Mouse (Mus musculus) megakaryocyte, embryonic 14.5 days (primary cell): ENCODE results near the gene Aco1.

ENCODE experiments used
- FLI1 ChIP-seq: IDR thresholded peaks from 2 replicates; pipeline ENCODE4 v1.6.1; 2012; ENCODE audit warnings: low read length, inconsistent platforms, mixed read lengths
- GATA1 ChIP-seq: IDR thresholded peaks from 3 replicates; pipeline ENCODE4 v1.6.1; 2012; ENCODE audit warnings: mixed read lengths, low read length, inconsistent platforms, borderline replicate concordance

DNA sequence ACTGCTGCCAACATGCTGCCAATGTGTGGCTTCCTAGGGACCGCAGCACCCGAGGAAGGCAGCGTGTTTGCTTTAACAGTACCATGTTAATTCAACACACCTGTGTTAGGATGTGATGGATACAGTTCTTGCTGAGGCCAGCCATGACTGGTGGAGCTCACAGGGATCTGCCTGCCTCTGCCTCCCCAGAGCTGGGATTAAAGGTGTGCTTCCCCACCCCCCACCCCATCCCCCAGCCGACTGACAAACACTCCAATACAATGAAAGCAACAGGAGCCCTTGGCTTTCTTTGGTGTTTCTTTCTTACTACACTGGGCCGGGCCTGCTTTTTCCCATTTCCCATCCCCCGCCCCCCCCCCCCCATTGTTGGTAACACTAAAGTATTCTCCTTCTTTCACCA lies 91.4 kb downstream of the Aco1 start:
- no peak for TF ChIP-seq GATA1
- no peak for TF ChIP-seq FLI1
